Mouse (Mus musculus) CD4-positive, CD25-positive, alpha-beta regulatory T cell, adult 4 months (primary cell): ENCODE data around the gene Rasl10a. TPM values are rescaled to one million over a fixed set of nuclear protein-coding genes. Genes with fewer than 3 reads are reported as not detected.
"Not testable (repeated sequence)": the region's sequence is repeated elsewhere in the genome, so short reads cannot be mapped to it uniquely, and the experiment has no call there.

Source experiments
- ATAC-seq: one replicate; pipeline ENCODE4 v1.8.0; 2017
- polyA plus RNA-seq, 2 experiments: library from polyadenylated mRNA; unstranded; fragments of 100-300 nt; shearing (Covaris generic); gene quantifications; one replicate each; pipeline ENCODE4 v1.2.1; 2017

Rasl10a gene
- polyA plus RNA-seq, 2 experiments from 2014 or later: not detected

DNA sequence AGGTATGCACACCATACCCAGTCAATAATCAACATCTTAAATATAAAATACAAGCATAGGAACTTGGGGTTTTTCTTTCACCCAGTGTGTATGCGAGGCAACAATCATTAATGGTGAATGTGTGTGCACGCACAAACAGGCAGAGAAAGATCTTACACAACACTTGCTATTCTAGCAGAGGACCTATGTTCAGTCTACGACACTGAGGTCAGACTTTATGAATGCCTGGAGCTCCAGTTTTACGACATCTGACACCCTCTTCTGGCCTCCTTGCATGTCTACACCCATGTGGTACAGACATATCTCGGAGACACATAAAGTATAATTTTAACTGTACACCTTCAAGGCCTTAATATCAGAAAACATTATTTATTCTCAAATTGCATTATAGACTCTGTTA lies 18.9 kb downstream of the Rasl10a start:
- ATAC-seq: not testable (repeated sequence)

DNA sequence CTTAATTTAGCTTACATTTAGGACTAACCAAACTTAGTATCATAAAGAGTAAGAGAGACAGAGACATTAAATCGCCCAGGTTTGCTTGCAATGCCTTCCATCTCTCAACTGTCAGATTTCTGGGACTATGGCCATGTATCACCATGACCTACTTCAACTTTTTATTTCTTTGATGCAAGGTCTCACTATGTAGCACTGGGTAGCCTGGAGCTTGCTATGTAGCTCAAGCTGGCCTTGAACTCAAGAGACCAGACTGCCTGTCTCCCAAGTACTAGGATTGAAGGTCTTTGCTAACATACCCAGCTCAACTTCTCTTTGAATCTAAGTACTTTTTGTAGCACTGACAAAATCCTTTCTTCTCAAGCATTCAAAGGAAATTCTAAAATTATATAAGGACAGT lies 31.2 kb downstream of the Rasl10a start:
- no peak for ATAC-seq

DNA sequence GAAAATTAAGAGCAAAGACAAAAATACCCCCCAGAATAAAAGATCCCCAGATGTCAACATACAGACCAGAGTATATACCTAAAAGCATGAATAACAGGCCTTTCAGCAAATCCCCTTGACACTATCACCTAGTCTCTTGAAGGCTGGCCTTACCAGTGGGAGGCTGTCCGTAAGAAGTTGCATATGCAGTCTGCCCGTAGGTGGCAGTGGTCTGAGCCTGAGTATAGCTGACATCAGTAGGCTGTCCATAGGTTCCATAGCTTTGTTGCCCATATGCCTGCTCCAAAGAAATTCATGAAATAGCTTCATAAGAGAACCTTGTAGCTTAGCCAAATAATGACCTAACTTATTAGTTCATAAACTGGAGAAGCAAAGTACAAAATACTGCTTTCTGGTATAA lies 33.8 kb downstream of the Rasl10a start:
- ATAC-seq: no peak

GRCm38 (mm10) chr11:5095877-5096276 lies 37.9 kb downstream of the Rasl10a start:
- no peak for ATAC-seq

- ATAC-seq: no peak
These were observed 38.6 kb downstream of the Rasl10a start for GRCm38 (mm10) chr11:5096480-5097020.

GRCm38 (mm10) chr11:5098035-5098735 lies 40.3 kb downstream of the Rasl10a start:
- no peak for ATAC-seq

DNA sequence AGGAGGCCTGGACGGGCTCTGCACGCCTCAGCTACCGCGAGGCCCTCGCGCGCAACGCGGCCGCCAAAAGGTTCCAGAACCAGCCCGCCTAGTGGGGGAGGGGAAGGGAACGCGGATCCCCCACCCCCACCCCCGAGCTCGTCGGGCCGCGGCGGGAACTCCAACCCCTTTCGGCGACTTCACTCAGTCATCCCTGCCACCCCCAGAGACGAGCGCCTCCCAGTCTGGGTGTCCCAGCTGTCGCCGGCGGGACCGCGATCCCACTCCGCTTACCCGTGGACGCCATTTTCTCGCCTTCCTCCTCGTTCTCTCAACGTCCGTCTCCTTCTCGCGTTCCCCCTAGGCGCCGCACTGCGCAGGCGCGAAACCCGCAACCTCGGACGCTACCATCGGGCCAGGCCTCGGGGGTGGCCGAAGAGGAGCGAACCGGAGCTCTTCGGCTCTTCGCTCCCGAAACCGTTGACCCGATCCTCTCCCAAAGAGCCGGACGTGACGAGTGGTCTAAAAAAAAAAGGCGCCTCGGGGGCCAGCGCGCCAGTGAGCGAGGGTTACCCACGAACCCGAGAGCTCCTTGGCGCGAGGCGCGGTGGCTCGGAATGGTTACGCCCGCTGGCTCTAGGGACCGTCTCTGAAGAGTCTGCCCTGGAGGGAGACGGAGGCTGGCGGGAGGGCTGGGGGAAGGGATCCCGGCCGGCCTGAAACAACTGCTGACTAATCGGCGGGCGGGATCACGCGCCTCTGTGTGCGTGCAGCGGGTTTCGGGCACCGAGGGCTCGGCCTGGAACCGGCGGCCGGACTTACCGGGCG lies 41.0 kb downstream of the Rasl10a start, which contains the start of the genes Rhbdd3 and Ewsr1:
Gene Rhbdd3 (plus strand): TSS at position 191 of the 807 bp plus-strand sequence.
Gene Ewsr1 (minus strand): TSS at position 531 of the 807 bp plus-strand sequence.
- ATAC-seq: peak; percentile 84

DNA sequence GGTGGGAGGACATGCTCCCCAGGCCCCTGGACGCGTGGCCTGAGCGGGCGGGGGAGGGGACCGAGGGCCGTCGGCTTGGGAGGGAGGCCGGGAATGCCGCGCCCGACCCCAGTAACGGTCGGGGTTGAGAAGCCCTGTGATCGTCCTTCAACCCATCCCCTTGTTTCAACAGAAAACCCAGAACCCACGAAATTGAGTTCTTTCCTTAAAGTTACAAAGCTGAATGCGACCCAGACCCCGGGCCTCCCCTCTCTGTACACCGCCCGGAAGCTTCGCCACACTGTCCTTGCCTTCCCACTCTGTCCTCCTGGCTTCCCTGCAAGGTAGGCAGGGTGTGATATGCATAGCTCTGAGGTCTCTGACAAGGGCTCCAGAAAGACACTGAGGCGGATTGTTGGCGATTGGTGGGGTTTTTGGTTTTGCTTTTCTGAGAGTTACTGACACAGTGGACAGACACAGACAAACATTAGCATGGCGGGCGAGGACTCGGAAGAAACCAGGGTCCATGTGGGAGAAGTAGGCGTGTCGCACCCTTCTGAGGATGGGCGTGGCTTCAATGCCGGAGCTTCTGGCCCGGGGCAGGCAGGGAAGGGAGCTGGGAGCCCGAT lies 41.8 kb downstream of the Rasl10a start:
- ATAC-seq: peak; percentile 37

GRCm38 (mm10) chr11:5100283-5100682 lies 42.4 kb downstream of the Rasl10a start:
- ATAC-seq: no peak

- ATAC-seq: no peak
These were observed 42.9 kb downstream of the Rasl10a start for GRCm38 (mm10) chr11:5100801-5101200.

DNA sequence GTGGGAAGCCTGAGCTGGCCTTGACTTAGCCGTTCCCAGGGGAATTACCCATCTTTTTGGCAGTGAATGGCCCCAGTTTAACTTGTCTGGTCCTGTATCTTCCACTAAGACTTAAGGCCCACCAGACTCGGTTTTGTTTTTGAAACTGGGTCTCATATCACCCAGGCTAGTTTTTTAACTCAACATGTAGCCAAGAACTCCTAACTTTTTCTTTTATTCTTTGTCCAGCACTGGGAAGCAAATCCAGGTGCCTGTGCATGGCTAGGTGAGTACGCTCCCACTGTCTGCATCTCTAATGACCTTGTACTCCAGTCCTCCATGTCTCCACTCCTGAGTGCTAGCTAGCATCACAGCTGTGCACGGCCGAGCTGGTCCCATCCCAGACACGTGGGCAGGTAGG lies 43.7 kb downstream of the Rasl10a start:
- ATAC-seq: no peak

DNA sequence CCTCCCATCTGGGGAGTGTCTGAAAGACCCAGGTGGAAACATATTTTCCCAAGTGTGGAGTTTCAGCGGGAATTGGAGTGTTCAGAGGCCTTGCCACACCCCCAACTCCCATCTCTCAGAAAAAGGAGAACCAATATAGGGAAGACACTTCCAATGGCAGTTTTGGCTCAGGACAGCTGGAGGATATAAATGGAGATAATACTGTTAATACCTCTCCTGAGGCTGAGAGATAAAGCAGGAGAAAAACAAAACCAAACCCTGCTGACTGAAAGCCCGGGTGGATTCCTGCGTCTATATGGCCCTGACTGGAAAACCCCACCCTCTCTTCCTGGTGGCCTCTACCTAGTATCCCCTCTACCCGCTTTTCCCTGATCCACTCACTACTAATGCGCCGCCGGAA lies 44.5 kb downstream of the Rasl10a start:
- ATAC-seq: no peak

- ATAC-seq: no peak
These were observed 46.1 kb downstream of the Rasl10a start for GRCm38 (mm10) chr11:5103986-5104509.

GRCm38 (mm10) chr11:5109441-5109840 lies 51.5 kb downstream of the Rasl10a start:
- no peak for ATAC-seq

Other genes starting within 250 kb of the Rasl10a start
- 10 to 100 TPM; 19.2 to 24.2 TPM for gene Nf2, start 208.6 kb upstream of the Rasl10a start, polyA plus RNA-seq
- 10 to 100 TPM; 50.0 to 62.7 TPM for gene Nipsnap1, start 184.2 kb upstream of the Rasl10a start, polyA plus RNA-seq
- 10 to 100 TPM; 38.7 to 48.5 TPM for gene Thoc5, start 162.8 kb upstream of the Rasl10a start, polyA plus RNA-seq
- gene Nefh, start 110.1 kb upstream of the Rasl10a start, polyA plus RNA-seq: 1 to 10 TPM; 6.6 to 6.9 TPM
- gene Ap1b1, start 71.3 kb upstream of the Rasl10a start, polyA plus RNA-seq: 10 to 100 TPM; 43.6 to 77.5 TPM
- under 1 TPM; 0.35 to 0.71 TPM for gene Gas2l1, start 7.2 kb downstream of the Rasl10a start, polyA plus RNA-seq
- 1 to 10 TPM; 2.7 to 3.7 TPM for gene Rhbdd3, start 40.8 kb downstream of the Rasl10a start, polyA plus RNA-seq
- 100 to 1,000 TPM; 160 to 163 TPM for gene Ewsr1, start 41.1 kb downstream of the Rasl10a start, polyA plus RNA-seq
- gene Emid1, start 94.1 kb downstream of the Rasl10a start, polyA plus RNA-seq: under 1 TPM in 1 of 2 experiments, not detected in 1; 0.22 TPM
- 1 to 10 TPM; 3.4 to 4.3 TPM for gene Kremen1, start 203.4 kb downstream of the Rasl10a start, polyA plus RNA-seq